Mouse (Mus musculus): ENCODE measurements around the gene Ccdc78. TPM values are rescaled to one million over a fixed set of nuclear protein-coding genes. Genes with fewer than 3 reads are reported as not detected.

Ccdc78 gene
- polyA plus RNA-seq, 1 experiment from 2014 or later: 0.09 TPM

GRCm38 (mm10) chr17:25830806-25831431, 44.5 kb downstream of the Ccdc78 start:
- peaks cover 65% of the 10 kb centered on the region for H3K4me1 ChIP-seq
- peak overlapping the region; percentile 77 for H3K4me3 ChIP-seq
- H3K27me3 ChIP-seq: no peaks in the 10 kb centered on the region
- no peak for ATAC-seq (ENCODE audit: insufficient number of reproducible peaks, low FRiP score, low TSS enrichment, low read depth)
- H3K9ac ChIP-seq: 0 out of 2 replicates have a peak overlapping the region, but pooled peaks have one; percentile 81
- H3K4me2 ChIP-seq: peak overlapping the region; percentile 86
- H3K27ac ChIP-seq: peak overlapping the region; percentile 3; the same call in 1 of the 2 replicates
- peaks cover 44% of the 10 kb centered on the region for H3K36me3 ChIP-seq
- 88% methylated on average over 14 of the region's 14 CpGs for WGBS
- H3K9me3 ChIP-seq: no peaks in the 10 kb centered on the region

- peak overlapping the region; percentile 86 for H3K4me2 ChIP-seq
- ATAC-seq (ENCODE audit: insufficient number of reproducible peaks, low FRiP score, low TSS enrichment, low read depth): no peak
- peak overlapping the region; percentile 81 for H3K9ac ChIP-seq
- H3K9me3 ChIP-seq: no peaks in the 10 kb centered on the region
- H3K27ac ChIP-seq: peak overlapping the region; percentile 97
- H3K36me3 ChIP-seq: peaks cover 36% of the 10 kb centered on the region
- peak overlapping the region; percentile 77 for H3K4me3 ChIP-seq
- whole genome bisulfite sequencing: 57% methylated on average over 21 of the region's 21 CpGs
- no peaks in the 10 kb centered on the region for H3K27me3 ChIP-seq
- H3K4me1 ChIP-seq: peaks cover 70% of the 10 kb centered on the region
Observed at GRCm38 (mm10) chr17:25831451-25832281, 45.3 kb downstream of the Ccdc78 start.

GRCm38 (mm10) chr17:25832436-25833290, 46.3 kb downstream of the Ccdc78 start:
- peaks cover 27% of the 10 kb centered on the region for H3K36me3 ChIP-seq
- H3K4me1 ChIP-seq: peaks cover 78% of the 10 kb centered on the region
- H3K27ac ChIP-seq: peak overlapping the region; percentile 97
- H3K4me3 ChIP-seq: peak overlapping the region; percentile 77
- WGBS: under 1% methylated on average over 72 of the region's 77 CpGs
- peak overlapping the region; percentile 86 for H3K4me2 ChIP-seq
- peak; percentile 91 for ATAC-seq (ENCODE audit: insufficient number of reproducible peaks, low FRiP score, low TSS enrichment, low read depth)
- no peaks in the 10 kb centered on the region for H3K9me3 ChIP-seq
- H3K9ac ChIP-seq: peak overlapping the region; percentile 81
- no peaks in the 10 kb centered on the region for H3K27me3 ChIP-seq

GRCm38 (mm10) chr17:25833291-25833663, 46.9 kb downstream of the Ccdc78 start, which contains the start of gene Stub1:
Stub1 (minus strand) TSS chr17:25833404.
- H3K4me2 ChIP-seq: peak within 1 kb of the TSS; percentile 86

GRCm38 (mm10) chr17:25833961-25834594, 47.7 kb downstream of the Ccdc78 start:
- peak overlapping the region; percentile 77 for H3K4me3 ChIP-seq
- H3K4me2 ChIP-seq: peak overlapping the region; percentile 86
- peaks cover 70% of the 10 kb centered on the region for H3K4me1 ChIP-seq
- H3K27me3 ChIP-seq: no peaks in the 10 kb centered on the region
- no peak for ATAC-seq (ENCODE audit: insufficient number of reproducible peaks, low FRiP score, low TSS enrichment, low read depth)
- 31% methylated on average over 6 of the region's 6 CpGs for WGBS
- H3K9me3 ChIP-seq: no peaks in the 10 kb centered on the region
- peak overlapping the region; percentile 97 for H3K27ac ChIP-seq
- H3K36me3 ChIP-seq: peaks cover 39% of the 10 kb centered on the region
- H3K9ac ChIP-seq: peak overlapping the region; percentile 81

More at GRCm38 (mm10) chr17:25833291-25833663, 46.9 kb downstream of the Ccdc78 start, which contains the start of gene Stub1:
- under 1% methylated on average over 24 of the region's 24 CpGs for whole genome bisulfite sequencing
- Histone ChIP-seq H3K9ac (peak within 1 kb of the TSS; percentile 81), H3K9me3 (no peaks in the 10 kb centered on the region), H3K4me1 (peaks cover 73% of the 10 kb centered on the region), H3K27me3 (no peaks in the 10 kb centered on the region), H3K4me3 (peak within 1 kb of the TSS; percentile 77), H3K27ac (peak within 1 kb of the TSS; percentile 97), H3K36me3 (peaks cover 32% of the 10 kb centered on the region)
- ATAC-seq (ENCODE audit: insufficient number of reproducible peaks, low FRiP score, low TSS enrichment, low read depth): peak; percentile 55

GRCm38 (mm10) chr17:25834595-25835222, 48.3 kb downstream of the Ccdc78 start:
- 76% methylated on average over 12 of the region's 12 CpGs for WGBS
- H3K36me3 ChIP-seq: peaks cover 45% of the 10 kb centered on the region
- no peak for ATAC-seq (ENCODE audit: insufficient number of reproducible peaks, low FRiP score, low TSS enrichment, low read depth)
- peak overlapping the region; percentile 77 for H3K4me3 ChIP-seq
- peak overlapping the region; percentile 97 for H3K27ac ChIP-seq
- no peaks in the 10 kb centered on the region for H3K27me3 ChIP-seq
- H3K9me3 ChIP-seq: no peaks in the 10 kb centered on the region
- H3K4me1 ChIP-seq: peaks cover 66% of the 10 kb centered on the region
- peak overlapping the region; percentile 86 for H3K4me2 ChIP-seq
- peak overlapping the region; percentile 81; the same call in 1 of the 2 replicates for H3K9ac ChIP-seq

GRCm38 (mm10) chr17:25835301-25835700, 48.9 kb downstream of the Ccdc78 start:
- H3K4me1 ChIP-seq: peaks cover 60% of the 10 kb centered on the region
- H3K36me3 ChIP-seq: peaks cover 49% of the 10 kb centered on the region
- H3K9ac ChIP-seq: no peak overlapping the region
- no peaks in the 10 kb centered on the region for H3K9me3 ChIP-seq
- peak overlapping the region; percentile 38; the same call in 1 of the 2 replicates for H3K4me3 ChIP-seq
- 88% methylated on average over 7 of the region's 7 CpGs for WGBS
- no peaks in the 10 kb centered on the region for H3K27me3 ChIP-seq
- H3K27ac ChIP-seq: no peak overlapping the region
- H3K4me2 ChIP-seq: peak overlapping the region; percentile 86
- no peak for ATAC-seq (ENCODE audit: insufficient number of reproducible peaks, low FRiP score, low TSS enrichment, low read depth)

GRCm38 (mm10) chr17:25835816-25836215, 49.4 kb downstream of the Ccdc78 start:
- peaks cover 49% of the 10 kb centered on the region for H3K36me3 ChIP-seq
- peaks cover 55% of the 10 kb centered on the region for H3K4me1 ChIP-seq
- WGBS: 87% methylated on average over 16 of the region's 16 CpGs
- H3K9me3 ChIP-seq: no peaks in the 10 kb centered on the region
- H3K27me3 ChIP-seq: no peaks in the 10 kb centered on the region
- H3K4me2 ChIP-seq: peak overlapping the region; percentile 86
- peak overlapping the region; percentile 38 for H3K4me3 ChIP-seq
- ATAC-seq (ENCODE audit: insufficient number of reproducible peaks, low FRiP score, low TSS enrichment, low read depth): no peak
- no peak overlapping the region for H3K9ac ChIP-seq
- no peak overlapping the region for H3K27ac ChIP-seq

- Histone ChIP-seq H3K27ac (peak overlapping the region; percentile 47; the same call in 1 of the 2 replicates), H3K27me3 (no peaks in the 10 kb centered on the region), H3K4me1 (peaks cover 48% of the 10 kb centered on the region), H3K9me3 (no peaks in the 10 kb centered on the region), H3K36me3 (peaks cover 49% of the 10 kb centered on the region), H3K9ac (peak overlapping the region; percentile 41), H3K4me2 (peak overlapping the region; percentile 86), H3K4me3 (peak overlapping the region; percentile 38)
- 22% methylated on average over 23 of the region's 23 CpGs for whole genome bisulfite sequencing
- ATAC-seq (ENCODE audit: insufficient number of reproducible peaks, low FRiP score, low TSS enrichment, low read depth): no peak
Observed at GRCm38 (mm10) chr17:25836397-25837075, 50.2 kb downstream of the Ccdc78 start.

GRCm38 (mm10) chr17:25837076-25837410, 50.7 kb downstream of the Ccdc78 start, which contains the start of gene Rhbdl1:
Rhbdl1 (minus strand) TSS chr17:25837295.
- ATAC-seq (ENCODE audit: insufficient number of reproducible peaks, low FRiP score, low TSS enrichment, low read depth): no peak
- WGBS: 3% methylated on average over 29 of the region's 29 CpGs
- peak within 1 kb of the TSS; percentile 47; the same call in 1 of the 2 replicates for H3K27ac ChIP-seq
- H3K27me3 ChIP-seq: no peaks in the 10 kb centered on the region
- H3K9me3 ChIP-seq: no peaks in the 10 kb centered on the region
- H3K9ac ChIP-seq: peak within 1 kb of the TSS; percentile 41
- H3K4me3 ChIP-seq: peak within 1 kb of the TSS; percentile 38
- H3K36me3 ChIP-seq: peaks cover 52% of the 10 kb centered on the region
- peaks cover 43% of the 10 kb centered on the region for H3K4me1 ChIP-seq
- peak within 1 kb of the TSS; percentile 86 for H3K4me2 ChIP-seq
